Mouse (Mus musculus) embryonic facial prominence, embryonic 14.5 days (tissue): ENCODE results near the gene Unc5b. TPM values are rescaled to one million over a fixed set of nuclear protein-coding genes. Genes with fewer than 3 reads are reported as not detected.

Source experiments
- ATAC-seq: fragments of 200-750 bp; cut with Nextera tagmentation; 2 replicates; pipeline ENCODE4 v1.8.0; 2017; ENCODE audit warnings: low read depth, moderate number of reproducible peaks, moderate TSS enrichment
- DNase-seq: peaks from one replicate; pipeline ENCODE4 v3.0.0-alpha.2; 2015; ENCODE audit warnings: low spot score
- H3K27ac ChIP-seq: fragments of 300-500 bp; sonication (generic); replicated peaks from 2 replicates; pipeline ENCODE4 v1.5.1; 2014; ENCODE audit warnings: low read depth, mild to moderate bottlenecking, low read length, moderate library complexity
- H3K27me3 ChIP-seq: fragments of 300-500 bp; sonication (generic); replicated peaks from 2 replicates; pipeline ENCODE4 v1.6.1; 2014; ENCODE audit warnings: low read length; ENCODE audit not compliant: control insufficient read depth, insufficient read depth
- H3K36me3 ChIP-seq: fragments of 300-500 bp; sonication (generic); 2 replicates; pipeline ENCODE4 v1.6.1; 2014; ENCODE audit warnings: low read length, mixed read lengths; ENCODE audit not compliant: control insufficient read depth, insufficient read depth
- H3K4me1 ChIP-seq: fragments of 300-500 bp; sonication (generic); 2 replicates; pipeline ENCODE4 v1.6.1; 2014; ENCODE audit warnings: antibody characterized with exemption, low read length; ENCODE audit not compliant: control insufficient read depth, insufficient read depth
- H3K4me2 ChIP-seq: fragments of 300-500 bp; sonication (generic); 2 replicates; pipeline ENCODE4 v1.6.1; 2014; ENCODE audit warnings: low read depth, mild to moderate bottlenecking, low read length, moderate library complexity, mixed read lengths
- H3K4me3 ChIP-seq: fragments of 300-500 bp; sonication (generic); 2 replicates; pipeline ENCODE4 v1.5.1; 2014; ENCODE audit warnings: low read depth, mild to moderate bottlenecking, low read length
- H3K9ac ChIP-seq: fragments of 300-500 bp; sonication (generic); 2 replicates; pipeline ENCODE4 v1.6.1; 2014; ENCODE audit warnings: low read depth, mild to moderate bottlenecking, low read length, moderate library complexity, mixed read lengths
- H3K9me3 ChIP-seq: fragments of 300-500 bp; sonication (generic); 2 replicates; pipeline ENCODE4 v1.6.1; 2016; ENCODE audit warnings: low read length; ENCODE audit not compliant: control insufficient read depth
- WGBS: fragments of 180-500 bp; shearing (Covaris S2); extraction: QIAGEN DNeasy Blood & Tissue Kit; methylation state at CpG from one replicate; pipeline ENCODE4 v1.1.7; 2014; 5-methylcytosine and 5-hydroxymethylcytosine counted together
- polyA plus RNA-seq: library from polyadenylated mRNA; unstranded; fragments of >200 nt; fragmentation: Nextera tagmentation; extraction: Ambion mirVana; gene quantifications from 2 replicates; pipeline ENCODE4 v1.2.1, GENCODE M21; 2014

Gene Unc5b
- polyA plus RNA-seq, 1 experiment from 2014 or later: 6.6 TPM

DNA sequence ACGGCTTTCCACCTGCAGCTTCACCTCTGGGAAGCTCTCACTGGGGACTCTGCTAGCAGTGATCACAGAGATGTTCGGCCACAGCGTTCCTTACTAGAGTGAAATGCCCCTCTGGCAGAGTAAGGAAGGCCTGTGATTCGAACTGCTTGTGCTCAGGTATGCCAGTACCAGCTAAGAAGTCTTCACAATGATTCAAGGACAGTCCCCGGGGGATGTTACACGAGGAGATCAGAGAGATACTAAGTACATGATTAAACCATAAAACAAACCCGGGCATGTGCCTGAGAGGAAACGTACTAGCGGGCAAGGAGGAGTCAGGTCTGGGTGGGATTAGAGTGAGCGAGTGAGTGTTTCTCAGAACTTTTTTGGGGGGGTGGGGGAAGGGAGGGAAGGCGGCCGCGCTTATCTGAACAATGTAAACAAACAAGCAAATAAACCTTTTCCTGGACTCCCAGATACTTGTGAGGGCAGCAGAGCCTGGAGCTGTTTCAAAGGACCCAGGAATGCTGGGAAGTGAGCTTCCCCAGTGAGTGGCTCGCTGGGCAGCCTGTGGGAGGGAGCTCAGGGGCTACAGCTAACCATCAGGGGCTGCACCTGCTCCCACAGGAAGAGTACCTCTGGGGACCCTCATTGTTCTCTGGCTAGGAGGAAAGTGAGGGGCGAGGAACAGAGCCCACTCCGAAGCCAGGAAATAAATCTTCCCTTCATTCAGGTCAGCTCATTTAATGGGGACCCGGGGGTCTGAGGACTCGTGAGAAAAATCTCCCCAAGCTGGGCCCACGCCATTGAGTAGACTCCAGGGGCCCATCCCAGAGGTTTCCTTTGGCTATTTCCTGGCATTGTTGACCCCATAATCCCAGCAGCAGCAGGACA, 30.9 kb downstream of the Unc5b start:
- WGBS: 13% methylated on average over 19 of the region's 19 CpGs
- no peak for ATAC-seq
- H3K27ac ChIP-seq: no peak overlapping the region
- DNase-seq: peak; percentile 52
- 0 out of 2 replicates have a peak overlapping the region, but pooled peaks have one; percentile 11 for H3K4me2 ChIP-seq
- peaks cover 21% of the 10 kb centered on the region for H3K4me1 ChIP-seq
- no peaks in the 10 kb centered on the region for H3K9me3 ChIP-seq
- no peak overlapping the region for H3K4me3 ChIP-seq
- peaks cover 9% of the 10 kb centered on the region; the same call in 1 of the 2 replicates for H3K27me3 ChIP-seq
- H3K9ac ChIP-seq: peak overlapping the region; percentile 22; the same call in 1 of the 2 replicates
- no peaks in the 10 kb centered on the region for H3K36me3 ChIP-seq

DNA sequence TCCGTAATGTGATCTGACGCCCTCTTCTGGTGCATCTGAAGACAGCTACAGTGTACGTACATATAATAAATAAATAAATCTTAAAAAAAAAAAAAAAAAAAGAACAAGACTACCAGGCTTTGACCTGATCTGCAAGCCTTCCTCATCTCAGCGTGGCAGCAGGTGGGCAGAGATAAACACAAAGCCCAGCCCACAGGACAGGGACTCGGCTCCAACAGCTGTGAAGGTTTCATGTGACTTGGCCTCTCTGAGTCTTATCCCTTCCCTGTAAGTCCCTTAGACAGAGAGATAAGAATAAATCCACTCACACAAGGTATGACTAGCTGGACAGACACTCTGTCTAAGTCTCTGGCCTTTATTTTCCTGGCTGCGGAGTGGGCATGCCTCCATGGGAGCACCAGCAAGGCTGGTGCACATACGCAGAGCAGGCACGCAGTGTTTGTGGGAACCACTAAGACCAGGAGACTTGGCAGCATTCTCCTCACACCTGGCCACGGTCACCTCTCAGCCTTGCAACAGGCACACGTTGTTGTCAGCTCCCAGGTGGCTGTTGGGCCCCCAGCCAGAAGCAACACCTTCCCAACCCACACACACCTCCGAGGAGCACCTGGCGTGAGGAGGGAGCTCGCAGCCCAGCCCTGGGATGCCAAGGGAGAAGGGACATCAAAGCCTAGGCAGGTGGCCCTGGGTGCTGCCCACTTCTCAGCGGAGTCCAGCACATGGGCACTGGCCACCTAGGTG, 33.5 kb downstream of the Unc5b start:
- Histone ChIP-seq H3K9me3 (no peaks in the 10 kb centered on the region), H3K4me2 (no peak overlapping the region), H3K4me3 (no peak overlapping the region), H3K4me1 (peaks cover 19% of the 10 kb centered on the region), H3K36me3 (no peaks in the 10 kb centered on the region), H3K9ac (no peak overlapping the region), H3K27me3 (peaks cover 9% of the 10 kb centered on the region; the same call in 1 of the 2 replicates), H3K27ac (no peak overlapping the region)
- ATAC-seq: peak; percentile 13; the same call in 1 of the 2 replicates
- no peak for DNase-seq
- 76% methylated on average over 14 of the region's 14 CpGs for WGBS

DNA sequence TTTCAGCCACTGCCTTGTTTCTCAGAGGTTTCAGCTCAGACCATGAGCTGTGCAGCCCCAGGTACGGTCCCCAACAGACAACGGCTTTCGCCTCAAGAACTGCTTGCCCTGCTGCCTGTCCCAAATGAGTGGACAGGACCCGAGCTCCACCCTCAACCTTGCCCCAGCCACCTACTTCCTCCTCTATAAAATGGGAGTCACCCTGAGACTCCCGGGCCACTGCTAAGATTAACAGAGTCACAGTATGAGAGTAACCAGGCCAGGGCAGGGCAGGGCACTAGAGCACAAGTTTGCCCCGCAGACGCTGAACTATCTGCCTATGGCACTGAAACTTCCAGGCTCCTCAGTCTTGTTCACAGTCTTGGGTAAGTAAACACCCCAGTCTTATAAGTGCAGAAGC, 34.9 kb downstream of the Unc5b start:
- 87% methylated on average over 7 of the region's 7 CpGs for WGBS
- H3K9ac ChIP-seq: no peak overlapping the region

DNA sequence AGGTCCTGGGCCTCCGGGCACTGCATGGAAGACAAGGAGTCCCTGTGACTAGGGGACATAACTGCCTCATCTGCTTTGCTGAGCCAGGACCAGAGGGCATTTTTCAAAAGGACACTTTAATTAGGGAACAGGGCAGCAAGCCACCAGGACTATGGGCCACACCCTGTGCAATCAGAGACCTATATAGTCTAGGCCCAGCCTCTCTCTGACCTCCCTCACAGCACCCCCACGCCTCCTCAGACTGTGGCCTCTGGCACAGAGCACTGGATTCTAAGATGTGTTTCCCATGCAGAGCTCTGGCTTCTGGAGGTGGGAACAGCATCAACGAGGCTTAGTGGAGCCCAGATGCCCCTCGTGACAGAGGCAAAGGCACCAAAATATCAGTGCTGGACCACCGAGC, 35.4 kb downstream of the Unc5b start:
- Histone ChIP-seq H3K27me3 (peaks cover 3% of the 10 kb centered on the region; the same call in 1 of the 2 replicates), H3K9me3 (no peaks in the 10 kb centered on the region), H3K36me3 (no peaks in the 10 kb centered on the region), H3K4me2 (no peak overlapping the region), H3K27ac (no peak overlapping the region), H3K4me1 (peaks cover 23% of the 10 kb centered on the region), H3K4me3 (no peak overlapping the region), H3K9ac (no peak overlapping the region)
- no peak for DNase-seq
- 65% methylated on average over 5 of the region's 5 CpGs for WGBS
- ATAC-seq: no peak

More for the DNA sequence above, 34.9 kb downstream of the Unc5b start:
- H3K9me3 ChIP-seq: no peaks in the 10 kb centered on the region
- no peak overlapping the region for H3K27ac ChIP-seq
- ATAC-seq (no peak), DNase-seq (no peak)
- H3K4me3 ChIP-seq: no peak overlapping the region
- no peaks in the 10 kb centered on the region for H3K36me3 ChIP-seq
- peaks cover 23% of the 10 kb centered on the region for H3K4me1 ChIP-seq
- H3K4me2 ChIP-seq: no peak overlapping the region
- H3K27me3 ChIP-seq: peaks cover 3% of the 10 kb centered on the region; the same call in 1 of the 2 replicates

DNA sequence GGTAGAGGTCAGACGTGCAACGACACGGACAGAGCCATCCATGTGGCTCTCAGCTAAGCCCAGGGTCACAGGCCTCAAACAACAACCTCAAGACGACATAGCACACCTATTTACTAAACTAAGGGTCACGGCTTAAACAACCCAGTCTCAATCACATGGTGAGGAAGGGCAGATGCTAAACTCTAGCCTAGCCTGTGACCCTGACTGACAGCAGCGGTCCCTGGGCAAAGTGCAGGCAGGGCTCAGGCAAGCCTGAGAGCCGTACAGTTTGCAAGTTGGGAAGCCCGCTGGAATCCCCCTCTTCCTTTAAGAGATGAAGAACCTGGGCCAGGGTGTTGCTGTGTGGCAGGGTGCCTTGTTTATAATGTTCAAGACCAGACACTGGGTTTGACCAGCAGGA, 36.6 kb downstream of the Unc5b start:
- ATAC-seq (no peak), DNase-seq (no peak)
- H3K36me3 ChIP-seq: no peaks in the 10 kb centered on the region
- H3K27me3 ChIP-seq: peaks cover 2% of the 10 kb centered on the region; the same call in 1 of the 2 replicates
- peaks cover 12% of the 10 kb centered on the region; the same call in 1 of the 2 replicates for H3K4me1 ChIP-seq
- H3K27ac ChIP-seq: peak overlapping the region; percentile 64
- WGBS: 41% methylated on average over 8 of the region's 8 CpGs
- no peak overlapping the region for H3K4me3 ChIP-seq
- no peak overlapping the region for H3K9ac ChIP-seq
- H3K4me2 ChIP-seq: no peak overlapping the region
- H3K9me3 ChIP-seq: no peaks in the 10 kb centered on the region

DNA sequence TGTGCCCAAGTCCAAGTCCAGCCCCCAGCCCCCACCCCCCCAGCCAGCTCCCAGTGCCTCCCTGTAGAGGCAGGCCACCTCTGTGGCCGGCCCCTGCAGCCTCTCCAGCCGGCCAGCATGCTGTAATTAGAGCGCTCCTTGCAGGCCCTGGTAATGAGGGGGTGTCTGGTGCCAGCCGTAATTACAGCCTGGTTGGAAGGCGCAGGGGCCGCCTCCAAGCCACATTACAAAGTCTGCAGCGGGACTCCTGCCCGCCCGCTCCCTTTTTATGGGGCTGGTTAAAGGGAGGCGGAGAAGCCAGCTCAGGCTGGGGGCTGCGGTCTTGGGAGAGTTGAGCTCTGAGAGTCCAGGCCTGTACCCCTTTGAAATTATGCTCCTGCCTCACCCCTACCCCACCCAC, 37.0 kb downstream of the Unc5b start:
- Histone ChIP-seq H3K36me3 (no peaks in the 10 kb centered on the region), H3K9me3 (no peaks in the 10 kb centered on the region), H3K4me1 (peaks cover 12% of the 10 kb centered on the region; the same call in 1 of the 2 replicates), H3K4me2 (no peak overlapping the region), H3K27me3 (no peaks in the 10 kb centered on the region), H3K4me3 (no peak overlapping the region), H3K27ac (peak overlapping the region; percentile 64), H3K9ac (no peak overlapping the region)
- peak; percentile 88 for DNase-seq
- WGBS: 20% methylated on average over 8 of the region's 11 CpGs
- peak; percentile 81 for ATAC-seq

DNA sequence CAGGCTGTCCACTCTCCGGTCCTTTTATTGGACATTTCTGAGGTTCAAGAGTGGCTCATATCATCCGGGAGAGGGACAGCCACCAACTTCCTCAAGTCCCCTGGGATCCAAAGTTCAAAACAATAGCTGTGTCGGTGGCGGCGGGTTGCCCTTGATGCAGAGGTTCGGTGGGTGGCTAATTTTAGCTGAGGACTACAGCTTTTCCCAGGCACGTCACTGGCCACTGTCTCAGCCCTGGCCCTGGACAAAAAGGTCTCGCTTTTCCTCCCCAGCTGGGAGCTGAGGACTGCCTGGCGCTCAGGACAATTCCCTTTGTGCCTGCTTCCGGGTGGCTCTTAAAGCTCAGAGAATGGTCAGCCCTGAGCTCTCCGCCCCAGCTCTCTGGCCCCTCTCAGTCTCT, 38.5 kb downstream of the Unc5b start:
- no peaks in the 10 kb centered on the region for H3K27me3 ChIP-seq
- DNase-seq (no peak), ATAC-seq (no peak)
- no peaks in the 10 kb centered on the region for H3K36me3 ChIP-seq
- H3K4me2 ChIP-seq: no peak overlapping the region
- H3K27ac ChIP-seq: no peak overlapping the region
- no peaks in the 10 kb centered on the region for H3K9me3 ChIP-seq
- 33% methylated on average over 11 of the region's 11 CpGs for WGBS
- no peak overlapping the region for H3K4me3 ChIP-seq
- peaks cover 12% of the 10 kb centered on the region; the same call in 1 of the 2 replicates for H3K4me1 ChIP-seq
- H3K9ac ChIP-seq: no peak overlapping the region; the same call in 1 of the 2 replicates

DNA sequence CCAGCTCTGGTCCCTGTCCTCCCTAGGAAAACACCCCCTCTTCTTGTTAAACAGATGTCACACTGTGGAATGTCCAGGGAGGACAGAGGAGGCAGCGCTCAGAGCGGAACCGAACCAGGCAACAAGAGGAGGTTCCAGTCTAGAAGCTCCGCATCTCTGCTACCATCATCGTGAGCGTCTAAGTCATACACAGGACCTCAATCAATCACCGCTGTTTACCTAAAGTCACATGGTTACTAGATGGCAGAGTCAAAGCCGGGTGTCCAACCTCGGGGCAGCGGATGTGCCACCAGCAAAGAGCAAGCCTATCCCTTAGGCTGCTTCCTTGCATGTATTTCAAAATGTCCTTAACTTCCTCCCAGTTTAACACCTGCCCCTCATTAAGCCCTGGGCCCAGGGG, 39.0 kb downstream of the Unc5b start:
- Histone ChIP-seq H3K27ac (no peak overlapping the region), H3K9ac (no peak overlapping the region), H3K4me2 (no peak overlapping the region), H3K4me1 (peaks cover 12% of the 10 kb centered on the region; the same call in 1 of the 2 replicates), H3K9me3 (no peaks in the 10 kb centered on the region), H3K36me3 (no peaks in the 10 kb centered on the region), H3K4me3 (no peak overlapping the region), H3K27me3 (no peaks in the 10 kb centered on the region)
- ATAC-seq: no peak
- WGBS: 45% methylated on average over 10 of the region's 10 CpGs
- no peak for DNase-seq
